Mouse (Mus musculus) liver, embryonic 14.5 days (tissue): ENCODE data around the gene Tekt4.

Experiments
- CTCF ChIP-seq: IDR thresholded peaks from 2 replicates; pipeline ENCODE4 v1.5.1; 2016; ENCODE audit warnings: antibody characterized with exemption, low read depth, control low read depth
- EP300 ChIP-seq: IDR thresholded peaks from 2 replicates; pipeline ENCODE4 v1.6.1; 2016; ENCODE audit warnings: antibody characterized with exemption, low read depth

GRCm38 (mm10) chr17:25518144-25518543 lies 63.7 kb downstream of the Tekt4 start:
- TF ChIP-seq CTCF (no peak), EP300 (no peak)
